Mouse (Mus musculus) induced T-regulatory cell, adult 2 months (primary cell): Measurements from ENCODE around the gene Gsk3b.
"Not testable (repeated sequence)": the region's sequence is repeated elsewhere in the genome, so short reads cannot be mapped to it uniquely, and the experiment has no call there.

Source experiments
- DNase-seq: peaks from one replicate; pipeline ENCODE4 v3.0.0-alpha.2; 2012; ENCODE audit warnings: low read depth

The Gsk3b gene

DNA sequence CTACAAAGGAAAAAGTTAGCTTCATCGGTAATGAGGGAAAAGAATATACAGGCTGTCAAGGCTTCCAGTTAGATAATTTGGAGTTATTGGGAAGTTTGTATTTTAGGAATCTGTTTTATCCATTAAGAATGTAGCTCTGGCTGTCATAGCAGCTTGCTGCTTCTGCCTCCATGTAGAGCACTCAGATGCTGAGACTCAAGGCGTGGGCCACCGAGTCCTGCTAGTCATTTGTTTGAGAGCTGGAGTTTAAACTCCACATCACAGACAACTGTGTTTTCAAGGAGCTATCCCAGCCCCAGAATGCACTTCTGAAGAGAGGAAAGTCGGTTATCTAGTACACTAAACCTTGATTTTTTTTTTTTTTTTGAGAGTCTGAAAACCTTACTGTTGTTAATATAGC is 101.2 kb downstream of the Gsk3b start:
- no peak for DNase-seq

- no peak for DNase-seq
These were observed 101.7 kb downstream of the Gsk3b start for GRCm38 (mm10) chr16:38190531-38190930.

- no peak for DNase-seq
These were observed 102.7 kb downstream of the Gsk3b start for GRCm38 (mm10) chr16:38191460-38191859.

DNA sequence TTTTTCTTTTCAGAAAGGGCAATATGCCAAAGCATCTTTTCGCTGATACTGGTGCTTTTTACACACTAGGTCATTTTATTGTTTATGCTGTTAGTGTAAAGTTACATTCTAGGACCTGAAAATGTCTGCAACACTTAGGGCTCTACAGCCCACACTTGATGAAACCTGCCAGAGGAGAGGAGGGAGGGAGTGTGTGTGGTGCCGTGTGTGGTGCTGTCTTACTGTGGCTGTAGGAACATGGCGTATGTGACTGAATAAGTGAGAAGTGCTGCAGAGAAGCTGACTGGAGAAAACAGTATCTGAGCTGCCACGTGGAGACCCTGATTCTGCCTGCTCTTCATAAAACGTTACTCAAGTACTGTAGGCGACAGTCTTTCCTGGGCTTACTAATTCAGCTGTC is 103.8 kb downstream of the Gsk3b start:
- no peak for DNase-seq

- DNase-seq, result peak; percentile 78
These were observed 108.5 kb downstream of the Gsk3b start for GRCm38 (mm10) chr16:38197299-38197698.

DNA sequence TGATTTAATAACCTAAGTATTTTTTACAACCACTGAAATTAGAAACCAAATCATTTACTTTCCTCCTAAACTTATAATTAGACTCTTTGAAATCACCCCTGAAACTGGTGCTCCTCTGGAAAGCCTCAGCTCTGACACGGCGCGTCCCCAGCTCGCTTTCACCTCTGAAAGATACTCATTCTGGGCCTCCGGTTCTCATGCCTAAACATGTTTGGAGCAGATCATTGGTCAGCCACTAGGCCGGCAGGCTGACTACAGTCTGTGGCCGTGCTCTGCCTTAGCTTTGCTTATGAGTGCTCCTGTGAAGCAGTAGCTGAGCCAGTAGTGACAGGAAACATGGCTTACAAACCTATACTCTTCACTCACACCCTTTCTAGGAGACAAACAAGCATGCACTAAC is 116.5 kb downstream of the Gsk3b start:
- no peak for DNase-seq

- DNase-seq, result not testable (repeated sequence)
These were observed 133.7 kb downstream of the Gsk3b start for GRCm38 (mm10) chr16:38222491-38222890.

DNA sequence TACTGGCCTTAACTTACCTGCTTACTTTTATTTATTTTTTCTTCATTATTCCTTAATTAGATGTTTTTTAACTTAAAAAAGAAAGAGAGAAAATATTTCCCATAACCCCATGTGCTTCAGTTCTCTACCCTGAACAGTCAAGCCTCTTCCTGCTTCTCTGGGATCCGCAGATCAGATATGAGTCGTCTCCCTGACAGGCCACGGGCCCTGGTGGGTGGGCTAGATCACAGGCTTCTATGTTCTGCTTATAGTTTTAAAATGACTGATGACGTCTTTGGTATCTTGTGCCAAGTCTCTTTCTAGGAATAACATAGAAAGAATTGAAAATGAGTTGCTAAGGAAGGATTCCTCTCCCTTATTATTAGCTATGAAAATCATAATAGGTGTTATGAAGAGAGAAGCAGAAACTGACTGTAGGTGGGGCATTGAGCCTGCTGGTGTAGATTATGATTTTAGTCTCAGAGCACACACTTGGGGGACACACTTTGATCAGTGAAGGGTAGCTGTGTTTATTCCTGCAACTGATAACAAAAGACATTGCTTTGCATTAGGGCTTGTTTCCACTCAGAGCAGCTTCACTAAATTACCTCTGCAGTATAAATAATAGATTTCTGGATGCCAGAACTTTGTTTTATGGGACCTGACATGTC is 148.3 kb downstream of the Gsk3b start:
- no peak for DNase-seq

DNA sequence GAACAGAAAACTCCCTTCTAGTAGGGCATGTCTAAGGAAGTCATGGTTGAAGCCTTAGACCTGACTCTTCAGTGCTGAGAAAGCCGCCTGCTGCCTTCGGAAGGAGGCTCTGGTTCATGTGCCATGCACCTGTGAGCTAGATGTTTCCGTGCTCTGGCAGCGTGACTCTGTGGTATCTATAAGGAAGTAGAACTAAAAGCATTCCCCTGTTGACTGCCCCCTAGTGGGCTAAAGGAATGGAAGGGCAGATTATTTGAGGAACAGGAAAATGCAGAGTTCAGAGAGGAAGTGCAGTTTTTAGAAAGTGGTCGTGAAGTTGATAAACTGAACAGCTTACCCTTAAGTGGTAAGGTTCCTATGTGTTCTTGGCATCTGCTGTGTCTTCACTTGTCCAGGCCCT is 150.9 kb downstream of the Gsk3b start:
- peak; percentile 80 for DNase-seq

DNA sequence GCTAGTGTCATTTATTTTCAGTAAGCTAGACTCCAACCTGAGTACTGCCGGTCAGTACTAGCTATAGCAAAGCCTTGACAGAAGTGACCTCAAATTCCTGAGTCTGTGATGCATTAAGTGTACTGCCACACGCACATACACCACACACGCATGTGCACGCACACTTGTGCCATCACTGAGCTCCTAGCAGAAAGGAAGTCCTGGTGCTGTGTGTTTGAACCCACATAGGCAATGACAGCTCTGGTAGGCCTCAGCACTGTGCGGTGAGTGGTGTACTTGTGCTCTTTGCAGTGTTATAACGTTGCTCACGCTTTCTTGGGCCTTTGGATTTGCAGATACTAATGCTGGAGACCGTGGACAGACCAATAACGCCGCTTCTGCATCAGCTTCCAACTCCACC is 151.4 kb downstream of the Gsk3b start:
- DNase-seq, result no peak

DNA sequence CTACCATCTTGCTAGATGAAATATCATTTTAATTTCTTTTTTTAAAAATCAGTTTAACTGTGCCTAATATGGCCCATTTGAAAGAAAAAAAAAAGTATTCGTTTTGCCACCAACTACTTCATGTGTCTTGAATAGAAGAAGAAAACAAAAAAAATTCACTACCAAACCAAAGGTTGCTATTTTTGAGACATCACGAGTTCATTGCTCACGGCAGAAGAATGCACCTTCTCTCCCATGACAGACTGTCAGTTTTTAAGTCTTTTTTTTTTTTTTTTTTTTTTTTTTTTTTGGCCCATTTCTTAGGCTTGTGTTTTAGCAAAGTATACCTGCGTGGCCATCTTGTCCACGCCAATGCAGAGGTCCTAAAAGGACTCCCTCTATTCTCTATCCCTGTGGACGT is 155.3 kb downstream of the Gsk3b start:
- no peak for DNase-seq

DNA sequence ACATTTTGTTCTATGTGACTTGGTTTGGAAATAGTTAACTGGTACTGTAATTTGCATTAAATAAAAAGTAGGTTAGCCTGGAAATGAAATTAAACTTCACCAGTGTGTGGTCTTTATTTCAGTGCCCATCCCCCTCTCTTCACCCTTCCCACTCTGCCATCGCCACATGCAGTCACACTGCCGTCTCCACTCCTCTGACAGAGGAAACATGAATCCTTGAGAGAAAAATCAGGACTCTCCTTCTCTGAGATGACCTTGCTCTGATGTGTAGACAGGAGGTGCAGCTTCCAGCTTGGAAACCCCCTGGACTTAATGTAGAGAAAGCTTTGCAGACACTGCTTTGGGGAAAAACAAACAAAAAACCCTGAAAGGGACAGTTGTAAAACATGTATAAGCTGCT is 156.6 kb downstream of the Gsk3b start:
- DNase-seq, result no peak

- no peak for DNase-seq
These were observed 157.2 kb downstream of the Gsk3b start for GRCm38 (mm10) chr16:38245849-38246585.

DNA sequence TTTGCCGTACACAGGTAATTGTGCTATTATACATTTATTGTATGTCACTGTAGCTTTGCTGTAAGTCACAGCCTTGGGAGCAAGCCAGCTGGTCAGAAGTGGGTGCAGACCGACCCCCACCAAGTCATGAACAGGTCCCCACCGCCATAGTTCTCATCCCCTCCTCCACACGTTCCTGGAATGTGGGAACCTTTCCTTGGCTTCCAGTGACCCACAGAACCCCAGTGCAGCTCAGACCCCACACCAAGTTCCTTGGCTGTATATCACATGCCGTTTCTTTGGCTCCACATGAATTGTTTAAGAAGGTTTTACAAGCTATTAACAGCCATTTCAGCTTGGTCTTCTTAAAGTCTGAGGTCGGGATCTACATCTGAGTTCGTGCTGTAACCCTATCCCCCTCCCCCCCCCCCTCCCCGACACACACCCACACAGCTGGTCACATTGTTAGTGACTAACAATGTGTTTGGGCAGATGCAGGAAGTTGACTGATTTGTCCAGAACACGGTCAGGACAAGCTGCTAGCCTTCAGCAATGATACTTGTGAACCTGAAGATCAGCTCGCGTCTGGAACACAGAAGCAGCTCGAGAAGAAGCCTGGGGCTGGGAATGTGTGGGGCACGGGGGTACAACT is 159.6 kb downstream of the Gsk3b start:
- DNase-seq, result no peak

DNA sequence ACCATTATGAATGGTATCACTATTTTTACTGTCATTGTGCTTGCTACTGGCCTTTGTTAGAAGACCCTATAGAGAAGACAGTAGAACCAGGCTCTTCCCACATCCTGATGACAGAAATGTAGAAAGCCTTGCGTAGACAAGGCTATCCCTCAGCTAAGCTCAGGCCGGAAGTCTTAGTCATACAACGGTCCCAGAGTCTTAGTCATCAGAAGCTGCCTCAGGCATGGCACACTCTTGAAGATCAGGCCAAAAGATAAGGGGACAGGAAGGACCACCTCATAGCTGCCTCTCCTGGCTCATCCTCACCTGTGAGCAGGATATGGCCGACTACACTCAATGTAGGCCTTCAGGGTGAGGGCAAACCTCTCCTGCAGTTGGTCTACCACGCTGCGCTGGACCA is 161.7 kb downstream of the Gsk3b start:
- DNase-seq, result no peak

GRCm38 (mm10) chr16:38254001-38254400 is 165.2 kb downstream of the Gsk3b start:
- DNase-seq, result no peak

- DNase-seq, result no peak
These were observed 166.3 kb downstream of the Gsk3b start for GRCm38 (mm10) chr16:38255107-38255506.

DNA sequence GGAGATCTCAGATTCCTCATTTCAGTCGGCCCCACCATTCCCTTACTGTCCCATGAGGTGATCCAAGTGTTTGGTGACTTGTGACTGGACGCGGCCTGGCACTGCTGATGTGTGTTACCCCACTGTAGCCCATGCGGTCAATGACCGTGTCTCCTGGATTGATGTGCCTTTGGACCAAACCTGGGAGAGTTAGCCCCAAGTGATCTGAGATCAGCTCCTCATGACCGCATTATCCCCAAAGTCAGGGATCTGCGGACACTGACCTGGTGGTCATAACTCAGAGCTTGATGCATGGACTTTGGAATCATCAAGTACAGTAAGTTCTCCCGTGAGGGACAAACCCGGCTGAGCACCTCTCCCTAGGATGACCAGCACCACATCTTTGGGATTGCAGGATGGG is 167.1 kb downstream of the Gsk3b start:
- no peak for DNase-seq

GRCm38 (mm10) chr16:38271601-38272000 is 182.8 kb downstream of the Gsk3b start:
- DNase-seq, result no peak

GRCm38 (mm10) chr16:38272483-38272882 is 183.7 kb downstream of the Gsk3b start:
- DNase-seq, result no peak

DNA sequence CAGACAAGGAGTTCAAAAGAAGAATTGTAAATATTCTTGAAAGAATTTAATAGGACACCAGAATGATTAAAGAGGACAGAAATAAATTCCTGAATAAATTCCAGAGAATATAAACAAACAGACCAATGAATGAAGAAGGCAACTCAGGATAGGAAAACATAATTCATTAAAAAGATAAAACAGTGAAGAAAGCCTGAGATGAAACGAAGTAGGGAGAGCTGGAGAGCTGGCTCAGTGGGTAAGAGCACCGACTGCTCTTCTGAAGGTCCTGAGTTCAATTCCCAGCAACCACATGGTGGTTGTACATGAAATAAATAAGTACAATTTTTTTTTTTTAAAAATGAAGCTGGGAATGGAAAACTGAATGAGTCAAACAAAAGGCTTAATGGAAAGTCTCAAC is 185.9 kb downstream of the Gsk3b start:
- no peak for DNase-seq

DNA sequence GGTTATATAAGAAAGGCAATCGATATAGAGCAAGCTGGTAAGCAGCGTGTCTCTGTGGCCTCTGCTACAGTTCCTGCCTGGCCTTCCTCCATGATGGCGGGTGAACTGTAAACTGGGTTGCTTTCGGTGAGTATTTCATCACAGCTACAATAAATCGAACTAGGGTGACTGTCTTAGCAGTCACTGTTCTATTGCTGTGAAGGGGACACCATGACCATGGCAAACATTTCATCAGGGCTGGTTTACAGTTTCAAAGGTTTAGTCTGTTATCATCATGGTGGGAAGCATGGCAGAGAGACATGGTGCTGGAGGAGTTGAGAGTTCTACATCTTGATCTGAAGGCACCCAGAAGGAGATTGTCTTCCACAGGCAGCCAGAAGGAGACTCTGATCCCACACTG is 191.0 kb downstream of the Gsk3b start:
- DNase-seq, result no peak

- DNase-seq, result no peak
These were observed 192.2 kb downstream of the Gsk3b start for GRCm38 (mm10) chr16:38280951-38281350.
